Mouse (Mus musculus): ENCODE data around the gene Zfp710. TPM values are rescaled to one million over a fixed set of nuclear protein-coding genes. Genes with fewer than 3 reads are reported as not detected.

Gene Zfp710
- polyA plus RNA-seq, 1 experiment from 2014 or later: 27.9 TPM

DNA sequence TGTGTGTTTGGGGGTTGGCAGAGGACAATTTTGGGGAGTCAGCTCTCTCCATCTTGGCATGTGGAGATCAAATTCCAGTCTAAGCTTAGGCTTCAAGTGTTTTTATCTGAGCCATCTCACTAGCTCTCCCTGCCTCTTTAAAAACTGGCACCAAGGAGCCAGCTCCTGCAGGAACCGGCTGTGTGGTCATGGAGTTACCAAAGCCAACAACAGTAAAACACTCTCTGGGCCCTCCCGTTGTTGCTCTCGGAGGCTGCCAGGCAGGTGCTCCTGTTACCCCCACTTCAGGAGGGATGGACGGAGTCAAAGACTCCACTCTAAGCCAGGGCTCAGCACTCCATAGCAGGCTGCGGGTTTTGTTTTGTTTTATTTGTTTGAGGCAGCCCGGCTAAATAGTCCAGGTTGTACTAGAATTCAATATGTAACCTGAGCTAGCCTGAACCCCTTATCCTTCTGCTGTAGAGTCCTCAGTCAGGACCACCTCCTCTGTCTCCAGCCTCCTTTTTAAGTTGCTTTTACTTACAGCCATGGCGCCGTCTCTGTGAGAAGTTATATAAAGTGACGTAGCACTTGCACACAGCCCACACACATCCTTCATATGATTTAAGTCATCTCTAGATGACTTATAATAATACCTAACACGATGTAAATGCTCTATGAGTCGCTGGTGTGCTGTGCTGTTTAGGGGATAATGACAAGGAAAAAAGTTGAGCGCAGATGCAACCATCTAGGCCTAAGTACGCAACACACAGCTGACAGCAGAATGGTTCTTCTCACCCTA lies 42.3 kb downstream of the Zfp710 start:
- Histone ChIP-seq H3K27me3 (ENCODE audit: control insufficient read depth, insufficient read depth, low read length) (no peaks in the 10 kb centered on the region), H3K9me3 (ENCODE audit: control insufficient read depth, low read length) (no peaks in the 10 kb centered on the region), H3K4me1 (replicated peaks; ENCODE audit: control insufficient read depth, insufficient read depth, low read length) (peaks cover 25% of the 10 kb centered on the region), H3K9ac (ENCODE audit: low read length) (no peak overlapping the region), H3K4me2 (ENCODE audit: low read depth, low read length, severe bottlenecking) (no peak overlapping the region), H3K27ac (ENCODE audit: low read depth, low read length) (no peak overlapping the region), H3K4me3 (ENCODE audit: low read depth, low read length) (no peak overlapping the region), H3K36me3 (ENCODE audit: control insufficient read depth, insufficient read depth, low read length) (no peaks in the 10 kb centered on the region)
- DNase-seq (ENCODE audit: low spot score) (no peak), ATAC-seq (replicated peaks; ENCODE audit: low FRiP score) (no peak)
- 72% methylated on average over 13 of the region's 13 CpGs for WGBS

DNA sequence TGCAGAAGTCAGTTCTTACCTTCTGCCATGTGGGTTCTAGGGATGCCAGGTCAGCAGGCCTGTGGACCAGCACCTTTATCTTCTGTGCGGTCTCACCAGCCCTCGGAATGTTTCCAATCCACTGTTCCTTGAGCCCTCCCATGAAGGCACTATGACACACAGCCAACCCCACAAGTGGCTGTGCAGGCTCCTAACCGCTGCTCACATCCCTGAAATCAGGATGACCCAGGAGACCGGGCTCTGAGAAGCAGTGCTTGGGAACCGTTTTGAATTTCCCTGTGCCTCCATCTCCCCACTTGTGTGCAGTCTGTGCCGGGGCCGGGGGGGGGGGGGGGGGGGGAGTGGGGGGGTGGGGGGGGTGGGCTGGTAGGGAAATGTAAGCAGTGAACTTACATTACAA lies 43.7 kb downstream of the Zfp710 start:
- Histone ChIP-seq H3K36me3 (ENCODE audit: control insufficient read depth, insufficient read depth, low read length) (no peaks in the 10 kb centered on the region), H3K9me3 (ENCODE audit: control insufficient read depth, low read length) (no peaks in the 10 kb centered on the region), H3K27ac (ENCODE audit: low read depth, low read length) (no peak overlapping the region), H3K27me3 (ENCODE audit: control insufficient read depth, insufficient read depth, low read length) (no peaks in the 10 kb centered on the region), H3K4me3 (ENCODE audit: low read depth, low read length) (no peak overlapping the region), H3K9ac (ENCODE audit: low read length) (no peak overlapping the region), H3K4me2 (ENCODE audit: low read depth, low read length, severe bottlenecking) (no peak overlapping the region), H3K4me1 (replicated peaks; ENCODE audit: control insufficient read depth, insufficient read depth, low read length) (peaks cover 27% of the 10 kb centered on the region)
- DNase-seq (ENCODE audit: low spot score) (peak; percentile 47), ATAC-seq (replicated peaks; ENCODE audit: low FRiP score) (no peak)
- 48% methylated on average over 6 of the region's 7 CpGs for WGBS

DNA sequence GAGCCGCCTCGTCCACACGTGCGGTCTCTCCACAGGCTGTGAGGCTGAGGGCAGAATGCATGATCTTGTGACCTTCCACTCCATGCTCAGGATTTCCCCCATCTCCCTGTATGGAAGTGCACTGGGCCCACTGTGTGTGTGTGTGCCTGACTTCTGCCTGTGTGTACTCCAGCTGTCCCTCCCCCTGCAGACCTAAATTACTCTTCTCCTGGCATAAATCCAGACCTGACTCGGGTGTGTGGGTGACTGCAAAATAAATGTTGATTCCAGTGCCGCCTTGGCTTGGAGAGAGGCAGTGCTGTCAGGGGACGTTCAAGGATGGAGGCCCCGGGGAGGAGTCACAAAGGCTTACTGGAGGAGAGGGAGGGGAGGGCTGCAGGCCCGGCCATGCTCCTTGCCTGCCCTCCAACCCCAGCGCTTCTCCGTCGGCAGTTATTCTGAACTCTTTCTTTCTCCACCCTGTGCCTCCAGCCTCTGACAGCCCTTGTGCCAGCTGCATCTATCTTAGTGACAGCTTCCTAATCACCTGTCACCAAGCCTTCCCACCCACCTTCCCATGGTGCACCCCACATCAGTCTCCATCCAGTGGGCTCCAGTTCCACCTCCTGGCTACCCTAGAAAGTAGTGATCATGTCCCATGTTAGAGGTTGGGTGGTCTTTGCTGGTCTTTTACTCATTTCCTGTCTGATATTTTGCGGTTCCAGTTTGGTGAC lies 45.2 kb downstream of the Zfp710 start:
- Histone ChIP-seq H3K4me2 (ENCODE audit: low read depth, low read length, severe bottlenecking) (no peak overlapping the region), H3K4me1 (replicated peaks; ENCODE audit: control insufficient read depth, insufficient read depth, low read length) (peaks cover 24% of the 10 kb centered on the region; the same call in 1 of the 2 replicates), H3K4me3 (ENCODE audit: low read depth, low read length) (no peak overlapping the region), H3K27ac (ENCODE audit: low read depth, low read length) (peak overlapping the region; percentile 19), H3K27me3 (ENCODE audit: control insufficient read depth, insufficient read depth, low read length) (no peaks in the 10 kb centered on the region), H3K36me3 (ENCODE audit: control insufficient read depth, insufficient read depth, low read length) (no peaks in the 10 kb centered on the region), H3K9me3 (ENCODE audit: control insufficient read depth, low read length) (no peaks in the 10 kb centered on the region), H3K9ac (ENCODE audit: low read length) (peak overlapping the region; percentile 29)
- WGBS: 25% methylated on average over 13 of the region's 13 CpGs
- peak; percentile 60 for DNase-seq (ENCODE audit: low spot score)
- ATAC-seq (replicated peaks; ENCODE audit: low FRiP score): peak; percentile 39; the same call in 1 of the 2 replicates

DNA sequence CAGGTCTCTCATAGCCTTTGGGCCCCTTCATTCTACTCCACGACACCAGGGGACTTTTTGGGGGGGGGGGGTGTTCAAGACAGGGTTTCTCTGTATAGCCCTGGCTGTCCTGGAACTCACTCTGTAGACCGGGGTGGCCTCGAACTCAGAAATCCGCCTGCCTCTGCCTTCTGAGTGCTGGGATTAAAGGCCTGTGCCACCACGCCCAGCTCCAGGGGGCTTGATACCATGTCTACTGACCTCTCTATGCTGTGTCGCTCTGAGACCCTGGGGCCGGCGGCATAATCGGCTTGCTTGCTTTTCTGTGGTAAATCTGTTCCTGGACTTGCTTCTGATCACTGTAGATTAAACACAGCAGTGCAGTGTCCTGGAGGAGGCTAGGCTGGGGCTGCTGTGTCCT lies 46.6 kb downstream of the Zfp710 start:
- Histone ChIP-seq H3K9me3 (ENCODE audit: control insufficient read depth, low read length) (no peaks in the 10 kb centered on the region), H3K4me1 (replicated peaks; ENCODE audit: control insufficient read depth, insufficient read depth, low read length) (peaks cover 38% of the 10 kb centered on the region; the same call in 1 of the 2 replicates)
- WGBS: 84% methylated on average over 9 of the region's 9 CpGs

DNA sequence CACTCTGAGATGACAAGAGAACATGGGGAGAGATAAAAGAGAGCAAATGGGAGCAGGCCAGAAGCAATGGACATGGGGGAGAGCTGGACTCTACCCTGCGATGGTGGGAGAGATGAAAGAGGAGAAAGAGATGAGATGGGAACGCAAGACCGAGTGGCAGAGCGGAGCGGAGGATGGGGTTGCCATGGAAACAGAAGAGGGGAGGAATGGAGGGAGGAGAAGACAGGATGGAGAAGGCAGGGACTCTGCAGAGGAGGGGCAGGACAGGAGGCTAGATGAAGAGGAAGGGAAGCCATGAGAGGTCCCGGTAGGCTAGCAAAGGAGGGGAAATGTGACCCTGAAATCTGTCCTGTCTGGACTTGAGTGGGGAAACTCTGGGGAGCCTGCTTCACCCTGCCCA lies 47.7 kb downstream of the Zfp710 start:
- peak; percentile 48 for DNase-seq (ENCODE audit: low spot score)
- Histone ChIP-seq H3K9me3 (ENCODE audit: control insufficient read depth, low read length) (no peaks in the 10 kb centered on the region), H3K4me1 (replicated peaks; ENCODE audit: control insufficient read depth, insufficient read depth, low read length) (peaks cover 49% of the 10 kb centered on the region), H3K4me2 (ENCODE audit: low read depth, low read length, severe bottlenecking) (no peak overlapping the region), H3K36me3 (ENCODE audit: control insufficient read depth, insufficient read depth, low read length) (no peaks in the 10 kb centered on the region), H3K9ac (ENCODE audit: low read length) (peak overlapping the region; percentile 6; the same call in 1 of the 2 replicates), H3K27me3 (ENCODE audit: control insufficient read depth, insufficient read depth, low read length) (no peaks in the 10 kb centered on the region), H3K27ac (ENCODE audit: low read depth, low read length) (no peak overlapping the region), H3K4me3 (ENCODE audit: low read depth, low read length) (no peak overlapping the region)
- ATAC-seq (replicated peaks; ENCODE audit: low FRiP score): no peak
- 50% methylated on average over 6 of the region's 6 CpGs for WGBS

More for the DNA sequence above, 46.6 kb downstream of the Zfp710 start:
- no peak overlapping the region for H3K4me2 ChIP-seq (ENCODE audit: low read depth, low read length, severe bottlenecking)
- no peak overlapping the region for H3K4me3 ChIP-seq (ENCODE audit: low read depth, low read length)
- no peak for ATAC-seq (replicated peaks; ENCODE audit: low FRiP score)
- no peaks in the 10 kb centered on the region for H3K27me3 ChIP-seq (ENCODE audit: control insufficient read depth, insufficient read depth, low read length)
- no peak overlapping the region for H3K27ac ChIP-seq (ENCODE audit: low read depth, low read length)
- peak; percentile 50 for DNase-seq (ENCODE audit: low spot score)
- no peaks in the 10 kb centered on the region for H3K36me3 ChIP-seq (ENCODE audit: control insufficient read depth, insufficient read depth, low read length)
- H3K9ac ChIP-seq (ENCODE audit: low read length): no peak overlapping the region

DNA sequence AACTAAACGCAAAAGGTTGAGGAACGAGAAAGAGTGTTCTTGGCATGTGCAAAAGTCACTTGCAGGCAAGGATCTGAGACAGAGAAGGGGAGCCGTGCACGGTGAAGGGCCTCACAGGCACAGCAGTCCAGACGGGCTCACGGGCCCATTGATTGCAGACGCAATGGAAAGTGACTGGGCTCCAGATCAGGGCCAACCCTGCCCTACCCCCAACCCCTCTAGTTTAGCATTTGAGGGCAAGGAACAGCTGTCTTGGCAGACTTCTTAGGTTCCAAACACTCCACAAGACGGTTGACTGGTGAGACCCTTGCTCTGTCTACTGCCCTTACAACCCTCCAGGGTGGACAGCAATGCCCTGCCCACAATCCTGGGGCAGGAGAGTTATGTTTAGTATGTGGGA lies 48.9 kb downstream of the Zfp710 start:
- H3K9ac ChIP-seq (ENCODE audit: low read length): no peak overlapping the region
- H3K4me3 ChIP-seq (ENCODE audit: low read depth, low read length): no peak overlapping the region
- ATAC-seq (replicated peaks; ENCODE audit: low FRiP score) (no peak), DNase-seq (ENCODE audit: low spot score) (peak; percentile 45)
- H3K4me2 ChIP-seq (ENCODE audit: low read depth, low read length, severe bottlenecking): no peak overlapping the region
- H3K9me3 ChIP-seq (ENCODE audit: control insufficient read depth, low read length): no peaks in the 10 kb centered on the region
- H3K4me1 ChIP-seq (replicated peaks; ENCODE audit: control insufficient read depth, insufficient read depth, low read length): peaks cover 53% of the 10 kb centered on the region
- no peak overlapping the region for H3K27ac ChIP-seq (ENCODE audit: low read depth, low read length)
- 83% methylated on average over 8 of the region's 8 CpGs for WGBS
- no peaks in the 10 kb centered on the region for H3K36me3 ChIP-seq (ENCODE audit: control insufficient read depth, insufficient read depth, low read length)
- no peaks in the 10 kb centered on the region for H3K27me3 ChIP-seq (ENCODE audit: control insufficient read depth, insufficient read depth, low read length)

DNA sequence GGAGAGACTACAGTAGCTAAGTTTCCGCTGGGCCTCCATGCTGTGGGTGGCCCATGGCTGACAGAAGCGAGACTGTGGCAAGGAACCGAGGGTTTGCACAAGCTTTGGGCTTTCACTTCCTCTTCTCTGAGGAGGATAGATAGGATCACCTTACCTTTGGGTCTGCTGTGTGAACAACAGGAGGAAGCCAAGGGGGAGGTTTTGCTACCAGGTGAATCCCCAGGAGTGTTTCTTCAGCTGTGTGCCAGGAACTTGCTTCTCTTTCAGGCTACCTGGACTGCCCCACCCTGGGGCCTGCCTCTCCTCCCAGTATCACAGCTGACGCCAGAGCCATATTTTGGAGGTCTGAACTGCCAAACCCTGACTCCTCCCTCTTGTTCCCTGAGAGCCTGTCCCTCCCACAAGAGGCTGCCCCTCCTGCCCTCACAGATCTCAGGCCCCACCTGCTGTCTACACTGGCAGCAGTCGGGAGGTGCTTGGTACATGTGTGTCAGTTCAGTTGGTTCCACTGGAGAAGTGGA lies 50.4 kb downstream of the Zfp710 start:
- no peaks in the 10 kb centered on the region for H3K9me3 ChIP-seq (ENCODE audit: control insufficient read depth, low read length)
- no peaks in the 10 kb centered on the region for H3K27me3 ChIP-seq (ENCODE audit: control insufficient read depth, insufficient read depth, low read length)
- 30% methylated on average over 5 of the region's 5 CpGs for WGBS
- peaks cover 49% of the 10 kb centered on the region for H3K4me1 ChIP-seq (replicated peaks; ENCODE audit: control insufficient read depth, insufficient read depth, low read length)
- DNase-seq (ENCODE audit: low spot score) (peak; percentile 56), ATAC-seq (replicated peaks; ENCODE audit: low FRiP score) (no peak)
- H3K4me3 ChIP-seq (ENCODE audit: low read depth, low read length): no peak overlapping the region
- H3K9ac ChIP-seq (ENCODE audit: low read length): peak overlapping the region; percentile 50; the same call in 1 of the 2 replicates
- H3K36me3 ChIP-seq (ENCODE audit: control insufficient read depth, insufficient read depth, low read length): no peaks in the 10 kb centered on the region
- no peak overlapping the region for H3K4me2 ChIP-seq (ENCODE audit: low read depth, low read length, severe bottlenecking)
- H3K27ac ChIP-seq (ENCODE audit: low read depth, low read length): peak overlapping the region; percentile 88

DNA sequence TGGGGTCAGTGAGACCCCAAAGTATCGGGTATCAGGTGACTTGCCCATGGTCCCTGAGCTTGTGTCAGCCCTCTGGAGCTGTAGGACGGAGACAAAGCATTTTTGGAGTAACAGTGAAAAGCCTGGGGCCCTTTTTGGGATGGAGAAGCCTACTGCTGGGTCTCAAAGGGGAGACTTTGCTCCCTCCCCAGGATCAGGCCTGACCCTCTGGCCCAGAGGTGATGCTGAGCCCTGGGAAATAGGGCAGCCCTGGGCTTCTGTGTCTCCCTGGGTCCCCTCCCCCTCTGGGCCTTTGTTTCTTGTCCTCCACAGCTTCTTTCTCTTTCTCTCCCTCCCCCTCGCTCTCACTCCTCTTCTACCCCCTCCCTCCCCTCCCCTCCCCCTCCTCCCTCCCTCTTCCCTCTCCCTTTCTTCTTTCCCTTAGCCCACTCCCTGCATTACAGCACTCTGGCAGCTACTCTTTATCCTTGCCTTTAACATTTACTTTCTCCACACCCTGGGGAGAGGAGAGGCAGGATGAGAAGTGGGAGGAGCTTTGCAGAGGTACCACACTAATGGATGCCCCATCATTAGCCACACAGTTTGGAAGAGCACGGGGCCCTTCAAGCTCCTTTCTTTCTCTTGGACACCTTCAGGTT lies 51.5 kb downstream of the Zfp710 start:
- Histone ChIP-seq H3K27me3 (ENCODE audit: control insufficient read depth, insufficient read depth, low read length) (no peaks in the 10 kb centered on the region), H3K27ac (ENCODE audit: low read depth, low read length) (peak overlapping the region; percentile 88), H3K4me3 (ENCODE audit: low read depth, low read length) (no peak overlapping the region), H3K36me3 (ENCODE audit: control insufficient read depth, insufficient read depth, low read length) (no peaks in the 10 kb centered on the region), H3K4me1 (replicated peaks; ENCODE audit: control insufficient read depth, insufficient read depth, low read length) (peaks cover 45% of the 10 kb centered on the region), H3K9ac (ENCODE audit: low read length) (peak overlapping the region; percentile 50), H3K9me3 (ENCODE audit: control insufficient read depth, low read length) (no peaks in the 10 kb centered on the region), H3K4me2 (ENCODE audit: low read depth, low read length, severe bottlenecking) (peak overlapping the region; percentile 26; the same call in 1 of the 2 replicates)
- DNase-seq (ENCODE audit: low spot score) (no peak), ATAC-seq (replicated peaks; ENCODE audit: low FRiP score) (peak; percentile 68)
- 13% methylated on average over 4 of the region's 4 CpGs for WGBS

All from forebrain, embryonic 11.5 days (tissue).